Mouse (Mus musculus) midbrain, embryonic 13.5 days (tissue): ENCODE results near the gene Pakap. TPM values are rescaled to one million over a fixed set of nuclear protein-coding genes. Genes with fewer than 3 reads are reported as not detected.

Source experiments
- ATAC-seq: fragments of 200-750 bp; cut with Nextera tagmentation; 2 replicates; pipeline ENCODE4 v1.8.0; 2017; ENCODE audit warnings: mild to moderate bottlenecking, moderate TSS enrichment, moderate library complexity
- H3K27ac ChIP-seq: fragments of 300-500 bp; sonication (generic); 2 replicates; pipeline ENCODE4 v1.5.1; 2015; ENCODE audit warnings: inconsistent platforms, mild to moderate bottlenecking, moderate library complexity
- H3K27me3 ChIP-seq: fragments of 300-500 bp; sonication (generic); 2 replicates; pipeline ENCODE4 v1.6.1; 2015; ENCODE audit warnings: mild to moderate bottlenecking, inconsistent platforms
- H3K36me3 ChIP-seq: fragments of 300-500 bp; sonication (generic); 2 replicates; pipeline ENCODE4 v1.6.1; 2015; ENCODE audit warnings: mild to moderate bottlenecking, inconsistent platforms
- H3K4me1 ChIP-seq: fragments of 300-500 bp; sonication (generic); replicated peaks from 2 replicates; pipeline ENCODE4 v1.6.1; 2015; ENCODE audit warnings: inconsistent platforms
- H3K4me2 ChIP-seq: fragments of 300-500 bp; sonication (generic); replicated peaks from 2 replicates; pipeline ENCODE4 v1.6.1; 2015; ENCODE audit warnings: moderate library complexity, mild to moderate bottlenecking, inconsistent platforms
- H3K4me3 ChIP-seq: fragments of 300-500 bp; sonication (generic); replicated peaks from 2 replicates; pipeline ENCODE4 v1.5.1; 2015; ENCODE audit warnings: mild to moderate bottlenecking, inconsistent platforms
- H3K9ac ChIP-seq: fragments of 300-500 bp; sonication (generic); replicated peaks from 2 replicates; pipeline ENCODE4 v1.6.1; 2015; ENCODE audit warnings: mild to moderate bottlenecking, inconsistent platforms
- H3K9me3 ChIP-seq: fragments of 300-500 bp; sonication (generic); 2 replicates; pipeline ENCODE4 v1.6.1; 2016; ENCODE audit warnings: mild to moderate bottlenecking, inconsistent platforms
- WGBS: fragments of 180-500 bp; shearing (Covaris S2); methylation state at CpG from one replicate; pipeline ENCODE4 v1.1.7; 2015; 5-methylcytosine and 5-hydroxymethylcytosine counted together
- polyA plus RNA-seq: library from polyadenylated mRNA; unstranded; fragments of >200 nt; fragmentation: Nextera tagmentation; extraction: Ambion mirVana; gene quantifications from 2 replicates; pipeline ENCODE4 v1.2.1, GENCODE M21; 2015

Pakap gene
- polyA plus RNA-seq, 1 experiment from 2014 or later, result 7.3 TPM

- H3K9ac ChIP-seq, result no peak overlapping the region
- ATAC-seq, result no peak
- no peaks in the 10 kb centered on the region for H3K27me3 ChIP-seq
- H3K4me1 ChIP-seq, result peaks cover 18% of the 10 kb centered on the region
- 77% methylated on average over 6 of the region's 6 CpGs for WGBS
- no peaks in the 10 kb centered on the region for H3K9me3 ChIP-seq
- H3K4me3 ChIP-seq, result no peak overlapping the region
- H3K4me2 ChIP-seq, result no peak overlapping the region
- H3K27ac ChIP-seq, result no peak overlapping the region
- no peaks in the 10 kb centered on the region for H3K36me3 ChIP-seq
These were observed 356.6 kb downstream of the Pakap start for GRCm38 (mm10) chr4:57924556-57925071.

GRCm38 (mm10) chr4:57927464-57928205 is 359.7 kb downstream of the Pakap start:
- ATAC-seq, result peak; percentile 56
- Histone ChIP-seq H3K36me3 (no peaks in the 10 kb centered on the region), H3K9me3 (peaks cover 5% of the 10 kb centered on the region; the same call in 1 of the 2 replicates), H3K4me2 (no peak overlapping the region), H3K9ac (no peak overlapping the region), H3K4me1 (peaks cover 2% of the 10 kb centered on the region), H3K27me3 (no peaks in the 10 kb centered on the region), H3K4me3 (no peak overlapping the region), H3K27ac (no peak overlapping the region)
- 21% methylated on average over 3 of the region's 3 CpGs for WGBS

- Histone ChIP-seq H3K27ac (no peak overlapping the region), H3K4me1 (no peaks in the 10 kb centered on the region), H3K9ac (no peak overlapping the region), H3K4me2 (no peak overlapping the region), H3K27me3 (no peaks in the 10 kb centered on the region), H3K36me3 (no peaks in the 10 kb centered on the region), H3K4me3 (no peak overlapping the region), H3K9me3 (peaks cover 7% of the 10 kb centered on the region; the same call in 1 of the 2 replicates)
- WGBS, result 78% methylated on average over 5 of the region's 5 CpGs
- no peak for ATAC-seq
These were observed 362.7 kb downstream of the Pakap start for GRCm38 (mm10) chr4:57930559-57931170.

- Histone ChIP-seq H3K4me1 (no peaks in the 10 kb centered on the region), H3K27me3 (no peaks in the 10 kb centered on the region), H3K27ac (no peak overlapping the region), H3K36me3 (no peaks in the 10 kb centered on the region), H3K4me3 (no peak overlapping the region), H3K4me2 (no peak overlapping the region), H3K9ac (no peak overlapping the region), H3K9me3 (peaks cover 7% of the 10 kb centered on the region; the same call in 1 of the 2 replicates)
- ATAC-seq, result no peak
- 75% methylated on average over 5 of the region's 5 CpGs for WGBS
These were observed 366.2 kb downstream of the Pakap start for GRCm38 (mm10) chr4:57934181-57934580.

- H3K27me3 ChIP-seq, result no peaks in the 10 kb centered on the region
- H3K4me1 ChIP-seq, result no peaks in the 10 kb centered on the region
- no peak overlapping the region for H3K27ac ChIP-seq
- no peak overlapping the region for H3K4me3 ChIP-seq
- peaks cover 6% of the 10 kb centered on the region for H3K36me3 ChIP-seq
- WGBS, result 92% methylated on average over 6 of the region's 6 CpGs
- no peak overlapping the region for H3K9ac ChIP-seq
- no peak for ATAC-seq
- H3K9me3 ChIP-seq, result peaks cover 4% of the 10 kb centered on the region; the same call in 1 of the 2 replicates
- no peak overlapping the region for H3K4me2 ChIP-seq
These were observed 369.3 kb downstream of the Pakap start for GRCm38 (mm10) chr4:57937292-57937691.

- Histone ChIP-seq H3K4me1 (no peaks in the 10 kb centered on the region), H3K9ac (no peak overlapping the region), H3K36me3 (peaks cover 33% of the 10 kb centered on the region), H3K4me3 (no peak overlapping the region), H3K9me3 (no peaks in the 10 kb centered on the region), H3K27ac (no peak overlapping the region), H3K27me3 (no peaks in the 10 kb centered on the region), H3K4me2 (no peak overlapping the region)
- WGBS, result 91% methylated on average over 4 of the region's 4 CpGs
- ATAC-seq, result no peak
These were observed 372.7 kb downstream of the Pakap start for GRCm38 (mm10) chr4:57940631-57941030.

- 95% methylated on average over 2 of the region's 2 CpGs for WGBS
- ATAC-seq, result no peak
- H3K36me3 ChIP-seq, result peaks cover 48% of the 10 kb centered on the region
These were observed 374.9 kb downstream of the Pakap start for GRCm38 (mm10) chr4:57942892-57943291.

More at GRCm38 (mm10) chr4:57942892-57943291, 374.9 kb downstream of the Pakap start:
- Histone ChIP-seq H3K27ac (no peak overlapping the region), H3K9me3 (no peaks in the 10 kb centered on the region), H3K4me1 (no peaks in the 10 kb centered on the region), H3K4me3 (no peak overlapping the region), H3K9ac (no peak overlapping the region), H3K27me3 (no peaks in the 10 kb centered on the region), H3K4me2 (no peak overlapping the region)

Other genes with a start within 250 kb of the Pakap start
- gene Palm2, start 133.9 kb upstream of the Pakap start, polyA plus RNA-seq, result 3.6 and 4.2 TPM in 2 replicates
- gene Akap2, start 149.5 kb downstream of the Pakap start, polyA plus RNA-seq, result 12.1 and 12.3 TPM in 2 replicates